Mouse (Mus musculus) heart, postnatal 36 days (tissue): Measurements from ENCODE around the gene Zcchc4. TPM values are rescaled to one million over a fixed set of nuclear protein-coding genes. Genes with fewer than 3 reads are reported as not detected.

Experiments
- DNase-seq, 2 experiments: peaks; one replicate each; pipeline ENCODE4 v3.0.0; 2021 to 2022
- intact Hi-C: fragments of 180-260 bp; cut with DNase I; formaldehyde crosslinking; loops from one replicate; pipeline ENCODE4 v1.15.1; 2025
- total RNA-seq, 2 experiments: library from RNA; stranded (reverse); gene quantifications; 2 replicates each; pipeline ENCODE4 v1.2.3; 2021

The Zcchc4 gene
- total RNA-seq, 2 experiments from 2014 or later, result 5.2 to 5.6 TPM

GRCm38 (mm10) chr5:52866361-52867155, 91.3 kb downstream of the Zcchc4 start:
- no peak for DNase-seq
- intact Hi-C loops, result no loop called here

GRCm38 (mm10) chr5:52868918-52869703, 93.9 kb downstream of the Zcchc4 start:
- intact Hi-C loops, result no loop called here
- DNase-seq, result no peak

GRCm38 (mm10) chr5:52871461-52871860, 96.3 kb downstream of the Zcchc4 start:
- DNase-seq, result no peak
- intact Hi-C loops, result no loop called here

- intact Hi-C loops, result no loop called here
Observed at GRCm38 (mm10) chr5:52871986-52872385, 96.8 kb downstream of the Zcchc4 start.

More at GRCm38 (mm10) chr5:52871986-52872385, 96.8 kb downstream of the Zcchc4 start:
- DNase-seq, result no peak

Other genes with a start within 250 kb of the Zcchc4 start
- under 1 TPM; 0.33 to 0.60 TPM for gene Lgi2, start 208.9 kb upstream of the Zcchc4 start, total RNA-seq
- 1 to 10 TPM; 4.6 to 7.2 TPM for gene Sepsecs, start 105.7 kb upstream of the Zcchc4 start, total RNA-seq
- 1 to 10 TPM; 2.6 to 2.7 TPM for gene Pi4k2b, start 33.8 kb upstream of the Zcchc4 start, total RNA-seq
- gene Anapc4, start 58.6 kb downstream of the Zcchc4 start, total RNA-seq, result 10 to 100 TPM; 42.2 to 44.1 TPM